9 mouse cellular contexts compared by ENCODE assay signal in the genomic region with DNA sequence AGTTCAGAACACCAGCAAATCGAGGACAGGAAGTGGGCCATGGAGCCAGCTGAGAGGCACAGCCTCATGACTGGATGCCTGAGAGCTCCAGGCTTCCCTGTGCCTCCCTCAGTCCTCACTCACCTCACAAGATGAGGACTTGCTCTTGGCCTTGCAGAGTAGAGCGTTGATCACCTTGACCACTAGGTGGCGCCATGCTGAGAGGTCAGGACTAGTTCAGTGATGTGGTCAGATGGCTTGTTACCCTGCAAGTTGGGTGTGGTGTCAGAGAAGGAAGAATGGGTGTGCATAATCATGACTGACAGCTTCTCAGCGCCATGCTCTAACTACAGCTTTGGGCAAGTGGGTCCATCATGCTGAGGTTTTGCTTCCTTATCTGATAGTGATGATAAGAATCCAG. TPM values are rescaled to one million over a fixed set of nuclear protein-coding genes. Genes with fewer than 3 reads are reported as not detected.
A peak's percentile ranks its signal among the peaks of the same experiment; 100 is the strongest.
DNase-seq lines count a peak whose midpoint lies in the region; ATAC-seq lines count a peak whose summit lies in the region.
"Had no signal": no experiment of that assay in that cellular context is flagged by ENCODE, and none has a peak within 500 bp of the region (broad histone marks: within the 10 kb centered on the region; RNA-seq: fewer than 3 reads in every experiment).

No protein-coding gene starts in this region.

- H3K27ac ChIP-seq in forebrain, embryonic 10.5 days, result no peak overlapping the region
- H3K27ac ChIP-seq in forebrain, embryonic 16.5 days (ENCODE audit: low read length), result no peak overlapping the region
- H3K27ac ChIP-seq in neural tube, embryonic 15.5 days (replicated peaks), result no peak overlapping the region
- H3K27ac ChIP-seq: macrophage had no signal

- no peak overlapping the region for H3K4me2 ChIP-seq in forebrain, embryonic 16.5 days (ENCODE audit: low read length)
- no peak overlapping the region for H3K4me2 ChIP-seq in neural tube, embryonic 15.5 days

- H3K4me1 ChIP-seq in forebrain, embryonic 10.5 days, result peaks cover under 1% of the 10 kb centered on the region
- H3K4me1 ChIP-seq in forebrain, embryonic 16.5 days (replicated peaks; ENCODE audit: control insufficient read depth, insufficient read depth, low read length), result peaks cover 3% of the 10 kb centered on the region
- peaks cover 9% of the 10 kb centered on the region for H3K4me1 ChIP-seq in neural tube, embryonic 15.5 days

- 30% methylated on average over 4 of the region's 4 CpGs for WGBS in forebrain, embryonic 10.5 days
- WGBS in forebrain, embryonic 16.5 days, result 39% methylated on average over 4 of the region's 4 CpGs
- WGBS in neural tube, embryonic 15.5 days, result 37% methylated on average over 4 of the region's 4 CpGs

- DNase-seq in forebrain, embryonic 10.5 days (ENCODE audit: extremely low spot score, low spot score), result peak; percentile 58
- DNase-seq in neural tube, embryonic 10.5 days (ENCODE audit: extremely low spot score, low spot score), result peak; percentile 65
- DNase-seq in naive thymus-derived CD4-positive, alpha-beta T cell, adult 2 months (ENCODE audit: low read depth), result peak; percentile 85
- peak; percentile 38 to 45 for DNase-seq in thymus, postnatal 36 days
- no peak for DNase-seq in layer of hippocampus, adult 11-12 months (ENCODE audit: low spot score)

- no peak overlapping the region for H3K9ac ChIP-seq in forebrain, embryonic 16.5 days (replicated peaks; ENCODE audit: low read depth, low read length)
- H3K9ac ChIP-seq in neural tube, embryonic 15.5 days (replicated peaks), result no peak overlapping the region

- H3K9me3 ChIP-seq in forebrain, embryonic 10.5 days, result no peaks in the 10 kb centered on the region
- H3K9me3 ChIP-seq in forebrain, embryonic 16.5 days (ENCODE audit: control insufficient read depth, low read length), result no peaks in the 10 kb centered on the region
- H3K9me3 ChIP-seq in neural tube, embryonic 15.5 days (replicated peaks), result no peaks in the 10 kb centered on the region

- ATAC-seq in forebrain, embryonic 16.5 days, result no peak
- ATAC-seq in neural tube, embryonic 15.5 days (ENCODE audit: low FRiP score), result no peak
- 0 out of 2 replicates have a peak, but pooled peaks have one; percentile 33 for ATAC-seq in erythroid progenitor cell, adult 5-6 weeks (replicated peaks; ENCODE audit: low FRiP score, poor library complexity, severe bottlenecking)

- H3K36me3 ChIP-seq in forebrain, embryonic 10.5 days (replicated peaks), result no peaks in the 10 kb centered on the region
- no peaks in the 10 kb centered on the region for H3K36me3 ChIP-seq in forebrain, embryonic 16.5 days (ENCODE audit: control insufficient read depth, insufficient read depth)
- no peaks in the 10 kb centered on the region for H3K36me3 ChIP-seq in neural tube, embryonic 15.5 days

- peaks cover 13% of the 10 kb centered on the region for H3K27me3 ChIP-seq in forebrain, embryonic 10.5 days (ENCODE audit: poor library complexity, severe bottlenecking)
- H3K27me3 ChIP-seq in forebrain, embryonic 16.5 days (replicated peaks; ENCODE audit: control insufficient read depth, insufficient read depth, low read length), result no peaks in the 10 kb centered on the region
- no peaks in the 10 kb centered on the region for H3K27me3 ChIP-seq in neural tube, embryonic 15.5 days (replicated peaks)

- H3K4me3 ChIP-seq in forebrain, embryonic 10.5 days, result no peak overlapping the region
- no peak overlapping the region for H3K4me3 ChIP-seq in forebrain, embryonic 16.5 days (replicated peaks; ENCODE audit: low read length)
- no peak overlapping the region for H3K4me3 ChIP-seq in neural tube, embryonic 15.5 days (replicated peaks)

RNA-seq across cellular contexts. Expression of gene 4921507P07Rik, which starts 5.2 kb away (rescaled TPM):
- 0.36 and 0.60 TPM in 2 replicates for polyA plus RNA-seq in forebrain, embryonic 10.5 days (2016; fragmentation: Nextera tagmentation; extraction: Ambion mirVana)
- 1.2 and 1.3 TPM in 2 replicates for polyA plus RNA-seq in forebrain, embryonic 16.5 days (2015; fragmentation: Nextera tagmentation; extraction: Ambion mirVana)
- polyA plus RNA-seq in neural tube, embryonic 15.5 days (2015; fragmentation: Nextera tagmentation; extraction: Ambion mirVana), result 2.1 and 2.8 TPM in 2 replicates
- 2.1 TPM in 1 of 2 replicates, not detected in the other for total RNA-seq in erythroid progenitor cell, adult 5-6 weeks (2015; ENCODE audit: low replicate concordance)
- total RNA-seq in erythroid progenitor cell, adult 5-6 weeks (2017; ENCODE audit: low replicate concordance), result not detected in 2 replicates
- polyA plus RNA-seq: macrophage had no signal

RNA-seq across cellular contexts. Expression of gene Cycs, which starts 35.3 kb away (rescaled TPM):
- 84.4 and 84.9 TPM in 2 replicates for polyA plus RNA-seq in forebrain, embryonic 10.5 days (2016; fragmentation: Nextera tagmentation; extraction: Ambion mirVana)
- polyA plus RNA-seq in forebrain, embryonic 16.5 days (2015; fragmentation: Nextera tagmentation; extraction: Ambion mirVana), result 65.2 and 66.8 TPM in 2 replicates
- polyA plus RNA-seq in neural tube, embryonic 15.5 days (2015; fragmentation: Nextera tagmentation; extraction: Ambion mirVana), result 83.8 and 90.0 TPM in 2 replicates
- total RNA-seq in erythroid progenitor cell, adult 5-6 weeks (2015; ENCODE audit: low replicate concordance), result 23.1 and 31.4 TPM in 2 replicates
- total RNA-seq in erythroid progenitor cell, adult 5-6 weeks (2017; ENCODE audit: low replicate concordance), result 21.3 and 28.6 TPM in 2 replicates

RNA-seq across cellular contexts. Expression of gene Npvf, which starts 52.6 kb away (rescaled TPM):
- polyA plus RNA-seq in forebrain, embryonic 10.5 days (2016; fragmentation: Nextera tagmentation; extraction: Ambion mirVana), result not detected in 2 replicates
- polyA plus RNA-seq in forebrain, embryonic 16.5 days (2015; fragmentation: Nextera tagmentation; extraction: Ambion mirVana), result not detected in 2 replicates
- polyA plus RNA-seq in neural tube, embryonic 15.5 days (2015; fragmentation: Nextera tagmentation; extraction: Ambion mirVana), result 0.26 TPM in 1 of 2 replicates, not detected in the other
- total RNA-seq in erythroid progenitor cell, adult 5-6 weeks (2015; ENCODE audit: low replicate concordance), result not detected in 2 replicates
- total RNA-seq in erythroid progenitor cell, adult 5-6 weeks (2017; ENCODE audit: low replicate concordance), result not detected in 2 replicates
